Mouse (Mus musculus): Measurements from ENCODE around the gene Pgf. TPM values are rescaled to one million over a fixed set of nuclear protein-coding genes. Genes with fewer than 3 reads are reported as not detected.

Gene Pgf
- polyA plus RNA-seq, 1 experiment from 2014 or later = 14.9 TPM

DNA sequence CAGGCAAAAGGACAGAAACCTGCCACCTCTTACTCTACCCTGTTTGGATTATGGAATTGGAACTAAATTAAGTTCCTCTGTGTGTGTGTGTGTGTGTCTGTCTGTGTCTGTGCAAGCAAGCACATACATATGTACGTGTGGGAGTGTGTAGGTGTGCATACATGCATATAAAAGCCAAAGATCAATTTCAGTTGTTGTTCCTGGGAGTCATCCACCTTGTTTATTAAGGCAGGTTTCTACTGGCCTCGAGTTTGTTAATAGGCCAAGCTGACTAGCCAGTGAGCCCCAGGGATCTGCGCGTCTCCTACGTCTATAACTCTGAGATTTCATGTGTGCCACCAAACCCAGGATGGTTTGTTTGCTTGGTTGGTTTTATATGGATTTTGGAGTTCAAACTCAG is 52.8 kb downstream of the Pgf start:
- no peak for ATAC-seq (ENCODE audit: insufficient read depth, low FRiP score)
- no peaks in the 10 kb centered on the region for H3K9me3 ChIP-seq (replicated peaks; ENCODE audit: control insufficient read depth, low read length)
- peaks cover 43% of the 10 kb centered on the region for H3K36me3 ChIP-seq (ENCODE audit: control insufficient read depth, insufficient read depth, low read length)
- H3K4me1 ChIP-seq (ENCODE audit: control insufficient read depth, insufficient read depth, low read length) = no peaks in the 10 kb centered on the region
- H3K4me2 ChIP-seq (ENCODE audit: low read depth, low read length) = no peak overlapping the region
- no peak overlapping the region for H3K4me3 ChIP-seq (replicated peaks; ENCODE audit: low read length)
- H3K27me3 ChIP-seq (ENCODE audit: control insufficient read depth, insufficient read depth, low read length) = no peaks in the 10 kb centered on the region
- no peak overlapping the region for H3K9ac ChIP-seq (ENCODE audit: low read length)
- H3K27ac ChIP-seq (ENCODE audit: low read length) = no peak overlapping the region
- 96% methylated on average over 5 of the region's 5 CpGs for WGBS

DNA sequence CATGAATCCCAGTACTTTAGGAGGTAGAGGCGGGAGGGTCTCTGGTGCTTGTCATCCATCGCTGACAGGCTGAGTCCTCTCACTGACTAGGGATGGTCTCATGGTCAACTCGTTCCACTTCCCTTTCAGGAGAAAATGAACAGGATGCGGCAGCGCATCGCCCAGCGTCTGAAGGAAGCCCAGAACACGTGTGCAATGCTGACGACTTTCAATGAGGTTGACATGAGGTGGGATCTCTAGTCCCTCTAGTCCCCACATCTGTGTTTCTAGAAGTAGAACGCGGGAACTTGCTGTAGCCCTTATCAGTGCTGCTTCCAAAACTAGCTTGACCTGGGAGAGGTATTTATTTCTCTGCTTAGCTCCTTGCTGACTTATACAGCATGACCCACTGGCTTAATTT is 53.9 kb downstream of the Pgf start:
- Histone ChIP-seq H3K9ac (ENCODE audit: low read length) (no peak overlapping the region), H3K9me3 (replicated peaks; ENCODE audit: control insufficient read depth, low read length) (no peaks in the 10 kb centered on the region), H3K27me3 (ENCODE audit: control insufficient read depth, insufficient read depth, low read length) (no peaks in the 10 kb centered on the region), H3K4me2 (ENCODE audit: low read depth, low read length) (no peak overlapping the region), H3K4me1 (ENCODE audit: control insufficient read depth, insufficient read depth, low read length) (no peaks in the 10 kb centered on the region), H3K27ac (ENCODE audit: low read length) (no peak overlapping the region), H3K36me3 (ENCODE audit: control insufficient read depth, insufficient read depth, low read length) (peaks cover 40% of the 10 kb centered on the region), H3K4me3 (replicated peaks; ENCODE audit: low read length) (no peak overlapping the region)
- ATAC-seq (ENCODE audit: insufficient read depth, low FRiP score) = no peak
- 92% methylated on average over 11 of the region's 11 CpGs for WGBS

DNA sequence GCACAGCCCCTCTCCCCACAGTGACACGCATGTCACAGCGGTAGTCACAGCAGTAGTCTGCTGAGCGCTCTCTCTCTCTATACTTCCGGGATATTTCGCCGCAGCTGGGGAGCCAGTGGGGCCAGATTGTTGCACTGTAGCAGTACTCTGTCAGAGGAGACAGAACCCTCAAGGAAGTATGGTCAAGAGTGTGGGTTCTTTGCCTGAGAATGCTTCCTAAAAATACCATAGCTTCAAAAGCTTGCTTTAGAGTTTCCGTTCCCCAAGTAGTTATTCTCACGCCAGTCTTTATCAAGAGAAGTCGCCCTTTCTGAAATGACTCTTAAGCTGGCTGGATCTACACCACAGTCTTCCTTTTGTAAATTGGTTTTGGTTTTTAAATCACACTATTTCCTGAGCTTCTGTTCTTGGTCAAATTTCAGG is 54.5 kb downstream of the Pgf start:
- no peak overlapping the region for H3K4me3 ChIP-seq (replicated peaks; ENCODE audit: low read length)
- H3K9ac ChIP-seq (ENCODE audit: low read length) = no peak overlapping the region
- peaks cover 35% of the 10 kb centered on the region for H3K36me3 ChIP-seq (ENCODE audit: control insufficient read depth, insufficient read depth, low read length)
- H3K9me3 ChIP-seq (replicated peaks; ENCODE audit: control insufficient read depth, low read length) = no peaks in the 10 kb centered on the region
- no peak for ATAC-seq (ENCODE audit: insufficient read depth, low FRiP score)
- H3K4me2 ChIP-seq (ENCODE audit: low read depth, low read length) = no peak overlapping the region
- no peaks in the 10 kb centered on the region for H3K4me1 ChIP-seq (ENCODE audit: control insufficient read depth, insufficient read depth, low read length)
- H3K27ac ChIP-seq (ENCODE audit: low read length) = no peak overlapping the region
- no peaks in the 10 kb centered on the region for H3K27me3 ChIP-seq (ENCODE audit: control insufficient read depth, insufficient read depth, low read length)
- WGBS = 95% methylated on average over 9 of the region's 9 CpGs

DNA sequence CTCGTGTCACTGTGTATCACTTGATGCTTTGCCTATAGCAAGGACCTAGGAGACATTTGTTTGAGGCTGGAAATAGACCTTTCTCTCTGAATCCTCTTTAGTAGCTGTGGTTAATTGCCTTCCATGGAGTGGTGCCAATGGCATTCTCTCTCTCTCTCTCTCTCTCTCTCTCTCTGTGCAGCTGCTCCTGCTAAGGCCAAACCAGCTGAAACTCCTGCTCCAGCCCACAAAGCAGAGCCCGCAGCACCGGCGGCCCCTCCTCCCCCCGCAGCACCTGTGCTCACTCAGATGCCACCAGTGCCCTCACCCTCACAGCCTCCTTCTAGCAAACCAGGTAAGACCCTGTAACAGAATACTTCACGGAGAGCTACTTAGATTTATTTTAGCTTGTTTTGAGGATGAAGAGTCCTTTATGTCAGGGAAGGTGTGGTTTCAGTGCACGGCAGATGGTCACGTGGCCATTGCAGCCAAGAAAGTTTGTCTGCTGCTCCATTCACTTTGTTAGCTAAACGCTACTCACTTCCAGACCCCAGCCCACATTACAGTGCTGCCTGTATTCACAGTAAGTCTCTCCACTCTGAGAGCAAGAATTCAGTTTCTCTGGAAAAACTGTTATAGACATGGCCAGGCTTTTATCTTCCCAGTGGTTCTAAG is 55.7 kb downstream of the Pgf start:
- no peaks in the 10 kb centered on the region for H3K27me3 ChIP-seq (ENCODE audit: control insufficient read depth, insufficient read depth, low read length)
- H3K4me2 ChIP-seq (ENCODE audit: low read depth, low read length) = no peak overlapping the region
- 87% methylated on average over 9 of the region's 9 CpGs for WGBS
- no peaks in the 10 kb centered on the region for H3K4me1 ChIP-seq (ENCODE audit: control insufficient read depth, insufficient read depth, low read length)
- H3K4me3 ChIP-seq (replicated peaks; ENCODE audit: low read length) = no peak overlapping the region
- H3K27ac ChIP-seq (ENCODE audit: low read length) = no peak overlapping the region
- H3K36me3 ChIP-seq (ENCODE audit: control insufficient read depth, insufficient read depth, low read length) = peaks cover 25% of the 10 kb centered on the region
- ATAC-seq (ENCODE audit: insufficient read depth, low FRiP score) = no peak
- H3K9me3 ChIP-seq (replicated peaks; ENCODE audit: control insufficient read depth, low read length) = no peaks in the 10 kb centered on the region
- H3K9ac ChIP-seq (ENCODE audit: low read length) = no peak overlapping the region

Other genes starting within 250 kb of the Pgf start
- 114 and 119 TPM in 2 replicates for gene Fcf1, start 206.9 kb downstream of the Pgf start, polyA plus RNA-seq (2015; fragmentation: Nextera tagmentation; extraction: Ambion mirVana)
- gene Arel1, start 206.9 kb downstream of the Pgf start, polyA plus RNA-seq (2015; fragmentation: Nextera tagmentation; extraction: Ambion mirVana) = 11.8 and 12.4 TPM in 2 replicates
- gene Ylpm1, start 181.5 kb downstream of the Pgf start, polyA plus RNA-seq (2015; fragmentation: Nextera tagmentation; extraction: Ambion mirVana) = 22.3 and 23.1 TPM in 2 replicates
- gene Prox2, start 67.0 kb downstream of the Pgf start, polyA plus RNA-seq (2015; fragmentation: Nextera tagmentation; extraction: Ambion mirVana) = 2.9 and 3.0 TPM in 2 replicates
- 113 TPM in 2 replicates for gene Dlst, start 67.0 kb downstream of the Pgf start, polyA plus RNA-seq (2015; fragmentation: Nextera tagmentation; extraction: Ambion mirVana)
- gene Rps6kl1, start 26.5 kb downstream of the Pgf start, polyA plus RNA-seq (2015; fragmentation: Nextera tagmentation; extraction: Ambion mirVana) = 1.3 and 1.8 TPM in 2 replicates
- 72.9 and 82.5 TPM in 2 replicates for gene Eif2b2, start 41.7 kb upstream of the Pgf start, polyA plus RNA-seq (2015; fragmentation: Nextera tagmentation; extraction: Ambion mirVana)
- gene Mlh3, start 92.8 kb upstream of the Pgf start, polyA plus RNA-seq (2015; fragmentation: Nextera tagmentation; extraction: Ambion mirVana) = 6.6 and 8.4 TPM in 2 replicates
- gene Acyp1, start 110.6 kb upstream of the Pgf start, polyA plus RNA-seq (2015; fragmentation: Nextera tagmentation; extraction: Ambion mirVana) = 39.5 and 50.6 TPM in 2 replicates
- gene Zc2hc1c, start 110.8 kb upstream of the Pgf start, polyA plus RNA-seq (2015; fragmentation: Nextera tagmentation; extraction: Ambion mirVana) = 2.0 and 2.1 TPM in 2 replicates
- gene Nek9, start 161.6 kb upstream of the Pgf start, polyA plus RNA-seq (2015; fragmentation: Nextera tagmentation; extraction: Ambion mirVana) = 16.8 and 17.1 TPM in 2 replicates
- 383 and 401 TPM in 2 replicates for gene Tmed10, start 197.1 kb upstream of the Pgf start, polyA plus RNA-seq (2015; fragmentation: Nextera tagmentation; extraction: Ambion mirVana)